Mouse (Mus musculus) midbrain, embryonic 10.5 days (tissue): ENCODE measurements at regions not wholly inside any gene's neighbourhood (a gene's known extent, or its start where the extent isn't known, plus 50 kb on each side); places are given as distances from the start of the nearest gene placed in this dataset. TPM values are rescaled to one million over a fixed set of nuclear protein-coding genes. Genes with fewer than 3 reads are reported as not detected.

Experiments used
- DNase-seq: peaks from one replicate; pipeline ENCODE4 v3.0.0-alpha.2; 2017; ENCODE audit warnings: low spot score
- H3K27ac ChIP-seq: fragments of 300-500 bp; sonication (generic); replicated peaks from 2 replicates; pipeline ENCODE4 v1.5.1; 2016; ENCODE audit warnings: mild to moderate bottlenecking
- H3K27me3 ChIP-seq: fragments of 300-500 bp; sonication (generic); 2 replicates; pipeline ENCODE4 v1.6.1; 2016; ENCODE audit warnings: low read depth, mild to moderate bottlenecking; ENCODE audit not compliant: poor library complexity, severe bottlenecking
- H3K36me3 ChIP-seq: fragments of 300-500 bp; sonication (generic); 2 replicates; pipeline ENCODE4 v1.6.1; 2016; ENCODE audit warnings: mild to moderate bottlenecking, moderate library complexity
- H3K4me1 ChIP-seq: fragments of 300-500 bp; sonication (generic); 2 replicates; pipeline ENCODE4 v1.6.1; 2016
- H3K4me3 ChIP-seq: fragments of 300-500 bp; sonication (generic); 2 replicates; pipeline ENCODE4 v1.5.1; 2016; ENCODE audit warnings: mild to moderate bottlenecking, moderate library complexity
- H3K9me3 ChIP-seq: fragments of 300-500 bp; sonication (generic); replicated peaks from 2 replicates; pipeline ENCODE4 v1.6.1; 2016; ENCODE audit warnings: mild to moderate bottlenecking
- WGBS: fragments of 180-500 bp; shearing (Covaris S2); methylation state at CpG from one replicate; pipeline ENCODE4 v1.1.7; 2016; 5-methylcytosine and 5-hydroxymethylcytosine counted together
- microRNA-seq: library from miRNA; unstranded; fragments of <30 nt; microRNA quantifications from one replicate; pipeline ENCODE4, GENCODE M21; 2017

GRCm38 (mm10) chr13:10455323-10455722 lies 94.7 kb upstream of the Chrm3 start:
- H3K27me3 ChIP-seq = no peaks in the 10 kb centered on the region
- no peaks in the 10 kb centered on the region for H3K9me3 ChIP-seq
- WGBS = 92% methylated on average over 6 of the region's 6 CpGs
- H3K4me1 ChIP-seq = no peaks in the 10 kb centered on the region
- H3K27ac ChIP-seq = no peak overlapping the region
- H3K36me3 ChIP-seq = no peaks in the 10 kb centered on the region
- DNase-seq = no peak
- no peak overlapping the region for H3K4me3 ChIP-seq

DNA sequence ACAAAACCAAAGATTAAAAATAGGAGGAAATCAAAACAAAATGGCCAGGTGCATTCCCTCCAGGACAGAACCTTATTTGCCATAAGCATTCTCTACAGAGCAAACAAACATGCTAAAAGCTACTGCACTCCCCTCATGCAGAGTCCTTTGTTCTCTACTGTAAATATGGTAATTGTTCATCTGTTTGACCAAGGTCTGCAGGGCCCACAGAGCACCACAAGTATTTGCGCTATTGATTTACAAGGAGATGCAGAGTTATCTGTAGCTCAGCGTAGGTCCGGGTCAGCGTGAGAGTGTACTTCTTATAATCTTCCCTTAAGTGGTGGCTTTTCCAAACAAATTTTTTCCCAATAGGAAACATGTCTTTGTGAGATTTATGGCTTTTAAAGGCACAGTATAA lies 94.0 kb upstream of the Chrm3 start:
- WGBS = 87% methylated on average over 4 of the region's 4 CpGs
- Histone ChIP-seq H3K27ac (no peak overlapping the region), H3K27me3 (no peaks in the 10 kb centered on the region), H3K36me3 (no peaks in the 10 kb centered on the region), H3K4me3 (no peak overlapping the region), H3K9me3 (no peaks in the 10 kb centered on the region), H3K4me1 (no peaks in the 10 kb centered on the region)
- no peak for DNase-seq

- Histone ChIP-seq H3K36me3 (no peaks in the 10 kb centered on the region), H3K27me3 (no peaks in the 10 kb centered on the region), H3K4me3 (no peak overlapping the region), H3K27ac (no peak overlapping the region), H3K4me1 (no peaks in the 10 kb centered on the region), H3K9me3 (no peaks in the 10 kb centered on the region)
- WGBS = 47% methylated on average over 3 of the region's 3 CpGs
- DNase-seq = no peak
Observed at GRCm38 (mm10) chr13:10451057-10451456, 90.4 kb upstream of the Chrm3 start.

DNA sequence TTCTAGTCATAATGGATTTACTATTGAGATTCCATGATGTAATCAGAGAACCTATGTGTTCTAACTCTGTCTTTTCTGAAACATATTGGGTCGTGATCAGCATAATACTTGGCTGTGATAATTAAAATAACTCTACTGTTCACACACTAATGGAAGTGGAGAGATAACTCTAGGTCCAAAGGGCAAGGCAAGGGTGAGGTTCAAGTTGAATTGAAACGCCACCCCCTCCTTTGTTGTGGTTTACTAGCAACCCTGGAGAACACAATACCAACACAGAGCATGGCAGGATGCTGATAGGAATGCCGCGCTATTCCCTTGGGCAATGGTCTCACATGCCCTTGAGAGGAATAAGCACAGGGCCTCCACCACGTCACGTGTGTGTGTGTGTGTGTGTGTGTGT lies 88.9 kb upstream of the Chrm3 start:
- Histone ChIP-seq H3K4me1 (no peaks in the 10 kb centered on the region), H3K4me3 (no peak overlapping the region), H3K9me3 (no peaks in the 10 kb centered on the region), H3K36me3 (no peaks in the 10 kb centered on the region), H3K27me3 (no peaks in the 10 kb centered on the region), H3K27ac (no peak overlapping the region)
- WGBS = 92% methylated on average over 6 of the region's 6 CpGs
- DNase-seq = no peak

DNA sequence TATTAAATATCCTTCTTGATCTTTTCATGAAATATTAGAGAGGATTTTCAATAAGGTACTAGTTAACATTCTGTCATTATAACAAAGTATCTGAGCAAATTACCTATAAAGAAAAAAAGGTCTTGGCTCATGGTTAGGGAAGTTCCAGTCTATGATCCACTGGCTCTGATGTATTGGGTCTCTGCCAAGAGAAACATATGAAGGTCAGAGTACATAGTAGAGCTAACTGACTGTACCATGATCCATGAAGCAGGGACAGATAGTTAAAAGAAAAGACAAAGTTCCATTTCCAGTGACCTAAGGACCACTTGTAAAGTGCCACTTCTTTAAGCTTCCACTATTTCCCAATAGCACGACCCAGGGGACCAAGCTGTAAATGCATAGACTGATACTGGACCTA lies 87.2 kb upstream of the Chrm3 start:
- Histone ChIP-seq H3K9me3 (no peaks in the 10 kb centered on the region), H3K4me3 (no peak overlapping the region), H3K27ac (no peak overlapping the region), H3K4me1 (no peaks in the 10 kb centered on the region), H3K36me3 (no peaks in the 10 kb centered on the region), H3K27me3 (no peaks in the 10 kb centered on the region)
- WGBS = 74% methylated on average over 1 of the region's 1 CpGs
- DNase-seq = no peak

DNA sequence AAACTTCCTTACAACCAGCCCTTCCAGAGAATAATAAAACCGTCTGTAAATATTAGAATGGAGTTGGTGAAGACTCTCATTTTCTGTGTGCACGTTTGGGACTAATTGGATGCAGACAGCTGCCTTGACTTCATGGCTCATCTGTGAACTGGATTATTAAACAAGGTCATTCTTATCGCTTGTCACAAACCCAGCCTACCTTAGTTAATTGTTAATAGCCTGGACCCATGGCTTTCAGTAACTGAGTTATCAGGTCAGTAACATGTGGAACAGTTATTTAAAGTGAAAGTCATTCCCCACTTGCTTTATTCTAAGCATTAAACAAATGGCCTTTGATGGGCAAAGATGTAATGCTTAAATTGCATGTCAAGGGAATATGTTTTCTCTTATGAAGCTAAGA lies 85.0 kb upstream of the Chrm3 start:
- 75% methylated on average over 3 of the region's 3 CpGs for WGBS
- no peak for DNase-seq
- no peak overlapping the region for H3K27ac ChIP-seq
- no peak overlapping the region for H3K4me3 ChIP-seq
- H3K36me3 ChIP-seq = no peaks in the 10 kb centered on the region
- no peaks in the 10 kb centered on the region for H3K4me1 ChIP-seq
- H3K27me3 ChIP-seq = no peaks in the 10 kb centered on the region
- H3K9me3 ChIP-seq = no peaks in the 10 kb centered on the region

Small RNAs in the stretch of these regions (microRNA-seq; reads per million reads assigned to microRNA genes)
- not detected for gene Gm23415
